Mouse (Mus musculus) embryonic stem cell, embryonic (primary cell): Measurements from ENCODE around the gene Ube2d3.

Experiments used
- CTCF ChIA-PET, 4 experiments: fragments of 300-600 bp in 2 of 4; fragments of 350-600 bp in 2 of 4; sonication (Branson Sonifier 250); formaldehyde crosslinking; loops; one replicate each; lab custom pipeline; 2022; ENCODE audit warnings: inconsistent platforms in 2 of 4; lab: Charles Lee
- POLR2A ChIA-PET, 4 experiments: fragments of 300-600 bp in 2 of 4; fragments of 350-600 bp in 2 of 4; sonication (Branson Sonifier 250); formaldehyde crosslinking; loops; one replicate each; lab custom pipeline; 2022; ENCODE audit warnings: antibody characterized with exemption in 4 of 4, inconsistent platforms in 1 of 4; lab: Charles Lee

Ube2d3 gene

DNA sequence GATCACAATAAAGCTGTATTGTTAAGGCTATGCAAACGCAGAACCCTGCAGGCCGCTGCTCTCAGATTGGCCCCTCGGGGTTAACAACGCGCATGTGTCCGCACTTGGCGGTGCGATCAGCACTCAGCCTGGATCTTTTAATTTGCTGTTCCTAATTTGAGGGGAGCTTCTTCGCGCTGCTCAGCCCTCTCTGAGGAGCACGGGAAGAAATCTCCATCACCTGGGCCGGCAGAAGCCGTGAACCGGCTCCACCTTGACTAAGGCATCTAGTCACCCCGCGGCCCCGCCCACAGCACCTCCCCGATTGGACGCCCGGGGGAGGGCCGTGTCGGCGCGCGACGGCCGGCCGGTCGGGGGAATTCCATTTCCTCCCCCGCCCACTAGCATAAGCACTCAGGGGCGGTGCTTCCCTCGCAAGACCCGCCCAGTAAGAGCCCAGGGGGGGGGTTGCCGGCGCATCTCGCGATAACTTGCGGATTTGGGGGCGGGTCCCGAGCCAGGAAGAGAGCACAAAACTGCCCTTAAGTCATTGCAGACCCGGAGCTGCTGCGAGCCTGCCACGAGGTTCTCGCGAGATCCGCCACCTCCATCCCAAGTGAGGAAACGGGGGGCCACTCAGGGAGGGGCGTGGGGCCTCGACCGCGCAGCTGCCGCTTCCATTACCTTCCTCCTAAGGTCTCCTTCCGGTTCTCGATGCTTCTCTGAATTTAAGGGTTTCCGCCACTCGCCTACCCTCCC is at the start of gene Ube2d3:
Gene Ube2d3, plus strand, starts transcription at position 392 of the 738 bp plus-strand sequence.
- ChIA-PET CTCF (interaction anchor here (0.5 to 0.7 kb wide), 4 partner anchors 46 to 170 kb away, joined by 3 read pairs; partner anchors contain the start of gene Bdh2 (in 1 of the 4)), POLR2A (interaction anchor here (0.6 to 12.5 kb wide), 79 partner anchors 8 to 252 kb away, joined by 3 to 345 read pairs (median 5); partner anchors contain the start of genes Cisd2 (in 4 of the 4), Manba (in 3 of the 4) and Cenpe (in 1 of the 4))

GRCm38 (mm10) chr3:135393186-135393585 is 44.8 kb upstream of the Ube2d3 start:
- POLR2A ChIA-PET = no interaction called here
- CTCF ChIA-PET = no interaction called here

GRCm38 (mm10) chr3:135395085-135395484 is 42.9 kb upstream of the Ube2d3 start:
- ChIA-PET POLR2A (no interaction called here), CTCF (no interaction called here)

DNA sequence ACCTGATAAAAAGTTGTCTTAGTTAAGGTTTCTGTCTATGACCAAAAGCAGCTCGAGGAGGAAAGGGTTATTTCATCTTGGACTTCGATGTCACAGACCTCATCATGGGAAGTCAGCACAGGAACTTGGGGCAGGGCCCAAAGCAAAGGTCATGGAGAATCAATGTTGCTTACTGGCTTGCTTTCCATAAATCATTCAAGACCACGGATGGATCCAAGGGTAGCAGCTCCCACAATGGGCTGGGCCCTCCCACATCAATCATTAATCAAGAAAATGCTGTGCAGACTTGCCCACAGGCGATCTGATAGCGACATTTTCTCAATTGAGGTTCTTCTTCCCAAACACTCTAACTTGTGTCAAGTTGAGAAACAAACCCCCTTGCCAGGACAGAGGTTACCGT is 41.9 kb upstream of the Ube2d3 start:
- POLR2A ChIA-PET = no interaction called here

DNA sequence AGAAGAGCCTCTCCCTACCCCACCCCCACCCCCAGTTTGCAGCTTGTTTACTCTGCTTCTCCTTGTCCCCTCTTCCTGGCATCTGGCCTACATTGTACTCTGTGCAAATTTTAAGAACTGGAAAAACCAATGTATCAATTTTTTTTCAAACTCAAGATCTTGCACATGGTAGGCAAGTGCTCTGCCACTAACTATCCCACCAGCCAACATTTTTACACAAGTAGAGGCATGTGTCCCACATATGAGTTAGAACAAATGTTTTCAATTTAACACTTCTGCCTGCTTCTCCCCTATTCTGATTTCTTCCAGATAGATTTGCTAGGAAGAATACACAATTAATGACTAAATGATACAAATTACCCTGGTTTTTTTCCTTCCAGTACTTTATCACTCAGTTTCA is 40.8 kb upstream of the Ube2d3 start:
- POLR2A ChIA-PET = no interaction called here
- CTCF ChIA-PET = no interaction called here

More for the DNA sequence above, 41.9 kb upstream of the Ube2d3 start:
- CTCF ChIA-PET = no interaction called here

GRCm38 (mm10) chr3:135402201-135402658 is 35.7 kb upstream of the Ube2d3 start:
- CTCF ChIA-PET = interaction anchor here (0.5 to 5.4 kb wide), 20 partner anchors 9 to 1921 kb away, joined by 3 to 39 read pairs (median 4); partner anchors contain the start of genes Bdh2 (in 2 of the 4) and Cisd2 (in 1 of the 4)
- POLR2A ChIA-PET = interaction anchor here in 3 of 4 experiments (0.5 to 4.0 kb wide), 7 partner anchors 8 to 792 kb away, joined by 3 to 16 read pairs (median 4); partner anchors contain the start of genes Ube2d3 (in 3 of the 3) and Cisd2 (in 1 of the 3)

DNA sequence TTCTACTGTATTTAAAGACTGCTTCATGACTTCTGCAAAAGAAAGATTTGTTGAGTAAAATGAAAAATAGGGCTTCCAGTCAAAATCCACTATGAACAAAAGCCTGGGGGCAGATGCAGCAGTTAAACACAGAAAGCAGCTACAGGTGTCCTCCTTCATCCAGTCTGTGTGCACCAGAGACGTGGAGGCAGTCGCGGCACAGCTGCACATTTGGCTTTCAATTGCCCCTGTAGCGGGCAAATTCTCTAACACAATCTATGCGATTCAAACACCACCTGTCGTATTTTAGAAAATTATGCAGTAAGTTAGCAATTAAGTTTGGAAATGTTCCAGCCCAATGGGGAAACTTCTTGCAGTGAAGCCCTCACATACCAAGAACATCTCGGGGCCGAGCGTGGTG is 34.7 kb upstream of the Ube2d3 start:
- CTCF ChIA-PET = interaction anchor here (0.6 to 5.4 kb wide), 18 partner anchors 11 to 422 kb away, joined by 3 to 39 read pairs (median 4); partner anchors contain the start of genes Bdh2 (in 1 of the 4) and Slc39a8 (in 1 of the 4)
- POLR2A ChIA-PET = interaction anchor here in 3 of 4 experiments (0.7 to 4.0 kb wide), 10 partner anchors 15 to 328 kb away, joined by 3 to 16 read pairs (median 4); partner anchors contain the start of genes Ube2d3 (in 3 of the 3) and Cisd2 (in 1 of the 3)

- ChIA-PET POLR2A (interaction anchor here in 2 of 4 experiments (0.6 to 4.0 kb wide), 9 partner anchors 14 to 327 kb away, joined by 3 to 16 read pairs (median 3); partner anchors contain the start of genes Cisd2 (in 1 of the 2) and Ube2d3 (in 1 of the 2)), CTCF (interaction anchor here in 3 of 4 experiments (0.6 to 5.4 kb wide), 16 partner anchors 14 to 421 kb away, joined by 3 to 39 read pairs (median 4); partner anchors contain the start of genes Bdh2 (in 1 of the 3) and Slc39a8 (in 1 of the 3))
Measured at GRCm38 (mm10) chr3:135403856-135404255, 34.1 kb upstream of the Ube2d3 start.

DNA sequence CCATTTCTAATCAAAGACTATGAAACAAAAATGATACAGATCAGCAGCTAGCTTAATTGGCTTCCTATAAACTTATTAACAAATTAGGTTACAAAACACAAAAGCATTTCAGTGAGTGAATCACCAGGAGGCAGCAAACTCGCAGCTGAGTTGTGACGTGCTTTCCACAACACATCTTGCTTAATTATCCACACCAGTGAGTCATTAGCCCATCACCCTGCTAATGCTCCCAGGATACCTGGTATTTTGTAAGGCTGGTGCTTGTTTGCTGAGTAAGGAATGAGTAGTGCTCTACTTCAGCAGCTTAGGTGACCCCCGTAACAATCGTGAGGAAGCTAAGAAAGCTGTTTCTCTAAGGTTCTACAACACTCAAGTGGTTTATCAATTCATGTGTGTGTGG is 33.4 kb upstream of the Ube2d3 start:
- ChIA-PET POLR2A (interaction anchor here in 3 of 4 experiments (0.6 to 4.0 kb wide), 7 partner anchors 14 to 138 kb away, joined by 3 to 16 read pairs (median 4); partner anchors contain the start of gene Ube2d3 (in 1 of the 3)), CTCF (interaction anchor here in 3 of 4 experiments (0.6 to 5.4 kb wide), 9 partner anchors 13 to 327 kb away, joined by 3 to 39 read pairs (median 3); partner anchors contain the start of gene Bdh2 (in 1 of the 3))

GRCm38 (mm10) chr3:135407351-135407750 is 30.6 kb upstream of the Ube2d3 start:
- ChIA-PET POLR2A (interaction anchor here in 2 of 4 experiments (0.6 to 1.6 kb wide), 2 partner anchors 13 to 31 kb away, joined by 3 to 5 read pairs; partner anchors contain the start of gene Ube2d3 (in 1 of the 2)), CTCF (interaction anchor here in 1 of 4 experiments (0.9 to 1.8 kb wide), 2 partner anchors 318 to 324 kb away, joined by 3 to 7 read pairs; no protein-coding TSS in a partner anchor)

DNA sequence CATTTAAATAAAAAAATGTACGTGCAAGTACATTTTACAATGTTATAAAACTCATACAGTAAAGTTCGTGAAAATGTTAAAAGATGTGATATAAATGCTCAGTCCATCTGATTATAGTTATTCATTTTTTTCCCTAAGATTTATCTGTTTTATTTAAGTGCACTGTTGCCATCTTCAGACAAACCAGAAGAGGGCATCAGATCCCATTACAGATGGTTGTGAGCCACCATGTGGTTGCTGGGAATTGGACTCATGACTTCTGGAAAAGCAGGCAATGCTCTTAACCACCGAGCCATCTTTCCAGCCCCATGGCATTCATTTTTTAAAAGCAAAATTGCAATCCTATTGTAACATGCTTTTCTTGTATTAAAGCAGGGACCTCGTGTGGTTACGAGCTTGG is 28.7 kb upstream of the Ube2d3 start:
- ChIA-PET POLR2A (interaction anchor here in 1 of 4 experiments (0.8 to 2.3 kb wide), 4 partner anchors 9 to 29 kb away, joined by 3 to 7 read pairs (median 4); partner anchors contain the start of genes Cisd2 and Ube2d3), CTCF (interaction anchor here (0.5 to 1.6 kb wide), 10 partner anchors 12 to 1475 kb away, joined by 3 to 11 read pairs (median 4); partner anchors contain the start of gene Bdh2 (in 2 of the 4))

- CTCF ChIA-PET = interaction anchor here in 2 of 4 experiments (0.7 to 1.5 kb wide), 2 partner anchors 9 kb away, joined by 3 to 4 read pairs; no protein-coding TSS in a partner anchor
- POLR2A ChIA-PET = interaction anchor here in 3 of 4 experiments (0.5 to 2.3 kb wide), 9 partner anchors 9 to 28 kb away, joined by 3 to 6 read pairs (median 4); partner anchors contain the start of genes Cisd2 (in 2 of the 3) and Ube2d3 (in 1 of the 3)
Measured at GRCm38 (mm10) chr3:135411056-135411455, 26.9 kb upstream of the Ube2d3 start.

GRCm38 (mm10) chr3:135411824-135412223 is 26.1 kb upstream of the Ube2d3 start:
- ChIA-PET CTCF (interaction anchor here in 1 of 4 experiments (1.5 kb wide), 1 partner anchor 10 kb away, joined by 4 read pairs; no protein-coding TSS in a partner anchor), POLR2A (interaction anchor here in 2 of 4 experiments (0.9 to 1.6 kb wide), 4 partner anchors 10 to 27 kb away, joined by 4 to 5 read pairs (median 4); partner anchors contain the start of genes Cisd2 (in 1 of the 2) and Ube2d3 (in 1 of the 2))

DNA sequence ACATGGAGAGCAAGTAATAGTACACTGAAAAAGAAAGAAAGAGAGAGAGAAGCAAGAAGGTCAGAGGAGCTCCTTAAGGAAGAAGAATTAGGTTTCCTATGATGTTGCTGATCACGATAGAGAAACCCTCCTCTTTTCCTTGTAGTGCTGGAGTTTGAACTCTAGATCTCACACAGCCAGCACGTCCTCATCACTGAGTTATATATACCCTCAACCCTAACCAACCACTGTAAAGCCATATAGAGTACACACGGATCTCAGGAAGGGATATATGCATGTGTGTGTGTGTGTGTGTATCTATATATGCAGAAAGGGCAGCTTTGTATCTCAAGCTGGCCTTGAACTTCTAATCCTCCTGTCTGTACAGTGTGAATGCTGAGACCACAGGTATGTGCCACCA is 20.7 kb upstream of the Ube2d3 start:
- POLR2A ChIA-PET = interaction anchor here in 3 of 4 experiments (0.5 to 3.3 kb wide), 10 partner anchors 9 to 101 kb away, joined by 3 to 26 read pairs (median 4); partner anchors contain the start of genes Ube2d3 (in 3 of the 3) and Manba (in 1 of the 3)

GRCm38 (mm10) chr3:135417799-135418198 is 20.1 kb upstream of the Ube2d3 start:
- ChIA-PET POLR2A (interaction anchor here in 3 of 4 experiments (0.5 to 3.3 kb wide), 15 partner anchors 8 to 313 kb away, joined by 3 to 26 read pairs (median 4); partner anchors contain the start of genes Ube2d3 (in 3 of the 3) and Manba (in 1 of the 3)), CTCF (interaction anchor here in 1 of 4 experiments (1.1 kb wide), 1 partner anchor 14 kb away, joined by 6 read pairs; no protein-coding TSS in a partner anchor)

More for the DNA sequence above, 20.7 kb upstream of the Ube2d3 start:
- CTCF ChIA-PET = interaction anchor here in 1 of 4 experiments (1.1 kb wide), 1 partner anchor 13 kb away, joined by 6 read pairs; no protein-coding TSS in a partner anchor

- CTCF ChIA-PET = interaction anchor here in 2 of 4 experiments (0.5 to 1.3 kb wide), 3 partner anchors 10 to 80 kb away, joined by 3 read pairs; no protein-coding TSS in a partner anchor
- POLR2A ChIA-PET = interaction anchor here in 3 of 4 experiments (0.6 to 12.2 kb wide), 13 partner anchors 9 to 126 kb away, joined by 3 to 178 read pairs (median 3); partner anchors contain the start of genes Ube2d3 (in 2 of the 3) and Manba (in 1 of the 3)
Measured at GRCm38 (mm10) chr3:135420542-135421309, 17.2 kb upstream of the Ube2d3 start.
